Mouse (Mus musculus): Measurements from ENCODE around the gene Rtf2. TPM values are rescaled to one million over a fixed set of nuclear protein-coding genes. Genes with fewer than 3 reads are reported as not detected.

The Rtf2 gene
- total RNA-seq (2021), result 10 to 100 TPM; 71.8 to 83.1 TPM

DNA sequence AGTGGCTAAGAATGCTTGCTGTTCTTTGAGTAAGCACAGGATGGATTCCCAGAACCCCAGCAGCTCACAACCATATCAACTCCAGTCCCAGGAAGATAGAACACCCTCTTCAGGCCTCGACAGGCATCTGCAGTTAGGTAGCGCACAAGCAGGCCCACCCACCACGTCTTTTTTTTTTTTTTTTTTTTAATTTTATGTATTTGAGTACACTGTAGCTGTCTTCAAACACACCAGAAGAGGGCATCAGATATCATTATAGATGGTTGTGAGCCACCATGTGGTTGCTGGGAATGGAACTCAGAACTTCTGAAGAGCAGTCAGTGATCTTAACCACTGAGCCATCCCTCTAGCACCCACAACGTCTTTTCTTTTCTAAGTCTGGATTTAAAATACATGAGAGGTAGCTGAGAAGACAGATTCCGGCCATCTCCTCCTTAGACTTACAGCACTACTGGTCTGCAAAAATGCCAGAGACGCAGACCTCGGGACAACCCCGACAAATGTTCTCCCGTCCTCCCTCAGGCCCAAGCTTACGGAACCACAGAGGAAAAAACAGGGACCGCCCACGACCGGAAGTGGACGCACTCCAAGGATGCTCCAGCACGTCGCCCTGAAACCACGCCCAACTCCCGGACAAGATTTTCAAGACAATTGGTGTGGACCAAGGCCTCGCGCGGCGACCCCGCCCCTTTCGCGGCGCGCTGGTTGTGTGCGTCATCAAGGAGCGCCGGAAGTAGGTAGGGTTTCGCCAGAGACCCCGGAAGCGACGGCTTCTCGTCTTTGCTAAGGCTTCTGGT is at the start of gene Rtf2:
TSS of gene Rtf2 (plus strand) at position 714 of the 797 bp plus-strand sequence.
- intact Hi-C loops (cut with DNase I), result loop anchor here (5.0 kb wide), 1 partner anchor 68 kb away; the partner anchor contains the start of genes Aurka and Cstf1
- DNase-seq (ENCODE audit: low spot score in 2 of 2), result peak; percentile 100

DNA sequence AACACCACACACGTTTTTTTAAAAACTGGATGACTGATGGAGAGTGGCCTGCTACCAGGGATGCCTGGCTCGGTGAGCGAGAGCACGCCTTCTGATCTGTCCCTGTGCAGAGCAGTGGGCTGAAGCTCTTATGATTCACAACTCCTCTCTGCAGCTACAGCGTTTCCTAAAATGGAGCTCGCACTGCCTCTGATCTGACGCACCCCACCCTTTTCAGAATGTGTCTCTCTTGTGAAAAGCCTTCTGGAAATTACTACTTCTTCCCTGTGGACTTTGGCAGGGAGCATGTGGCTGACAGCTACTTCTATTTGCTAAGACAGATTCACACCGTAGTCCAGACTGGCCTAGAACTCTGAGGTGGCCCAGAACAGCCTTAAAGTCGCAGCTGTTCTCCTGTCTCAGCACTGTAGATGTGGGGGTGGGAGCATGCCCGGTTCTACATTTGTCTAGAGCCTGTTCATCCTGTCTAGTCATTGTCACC is 48.3 kb upstream of the Rtf2 start:
- intact Hi-C loops (cut with DNase I), result no loop called here
- peak; percentile 60 to 62 for DNase-seq (ENCODE audit: low spot score in 2 of 2)

DNA sequence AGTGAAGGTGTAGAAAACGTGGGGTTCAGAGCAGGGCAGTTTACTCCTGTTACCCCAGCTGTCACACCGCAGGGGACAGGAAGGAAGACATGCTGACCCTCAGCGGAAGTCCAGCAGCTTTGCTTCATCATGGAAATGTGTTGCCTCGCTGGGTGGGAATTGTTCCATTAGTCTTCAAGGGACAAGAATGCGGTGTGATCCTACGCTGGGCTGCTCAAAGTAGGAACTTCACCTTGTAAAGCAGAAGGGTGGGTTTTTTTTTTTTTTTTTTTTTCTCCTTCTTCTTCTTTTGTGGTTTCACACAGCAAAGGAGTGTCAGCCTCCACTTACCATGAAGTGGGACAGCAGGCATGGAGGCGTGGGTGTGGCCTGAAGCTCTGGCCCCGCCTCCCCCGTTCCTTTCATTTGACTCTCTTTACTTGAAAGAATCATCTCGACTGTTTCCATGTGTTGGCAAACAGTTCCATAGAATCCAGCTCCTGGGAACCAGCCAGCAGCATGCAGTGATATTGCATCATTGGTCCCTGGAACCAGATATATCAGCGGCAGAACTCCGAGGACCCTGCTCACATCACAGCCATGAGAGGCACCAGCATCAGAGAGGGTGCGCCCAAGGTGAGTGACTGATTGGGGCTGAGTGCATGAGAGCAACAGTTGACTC is 46.8 kb upstream of the Rtf2 start, which contains the start of gene Cass4:
TSS of gene Cass4 (plus strand) at position 404 of the 661 bp plus-strand sequence.
- DNase-seq (ENCODE audit: low spot score in 2 of 2), result no peak
- intact Hi-C loops (cut with DNase I), result no loop called here

DNA sequence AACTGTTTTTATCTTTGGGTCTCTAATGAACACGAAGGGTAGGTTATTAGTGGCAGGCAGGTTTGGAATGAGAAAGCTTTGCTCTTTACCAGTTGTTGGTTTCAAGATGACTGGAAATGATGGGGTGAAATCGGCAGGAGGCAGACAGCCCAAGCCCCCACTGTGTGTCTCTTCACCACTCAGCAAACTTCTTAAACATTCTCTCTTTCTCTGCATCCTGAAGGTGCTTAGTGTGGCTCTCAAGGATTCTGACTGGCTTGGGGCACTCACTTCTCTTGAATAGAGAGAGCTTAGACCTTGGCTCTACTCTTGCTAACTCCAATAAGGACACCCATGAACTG is 46.3 kb upstream of the Rtf2 start:
- DNase-seq (ENCODE audit: low spot score in 2 of 2), result no peak
- intact Hi-C loops (cut with DNase I), result no loop called here

DNA sequence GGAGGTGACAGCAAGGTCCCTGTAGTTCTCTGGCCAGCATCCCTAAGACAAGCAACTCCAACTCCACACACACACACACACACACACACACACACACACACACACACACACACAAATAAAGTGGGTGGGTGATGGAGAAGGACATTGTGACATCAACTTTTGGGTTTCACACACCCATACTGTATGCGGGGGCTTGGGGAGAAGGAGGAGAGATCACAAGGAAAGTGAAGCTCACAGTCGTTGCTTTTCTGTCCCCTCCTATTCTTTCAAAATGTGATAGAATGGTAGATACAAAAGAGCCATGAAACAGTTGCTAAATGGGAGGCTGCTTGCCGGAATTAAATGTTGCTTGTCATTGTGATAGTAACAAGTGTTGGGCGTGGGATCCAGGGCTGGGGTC is 45.7 kb upstream of the Rtf2 start:
- no peak for DNase-seq (ENCODE audit: low spot score in 2 of 2)
- intact Hi-C loops (cut with DNase I), result no loop called here

DNA sequence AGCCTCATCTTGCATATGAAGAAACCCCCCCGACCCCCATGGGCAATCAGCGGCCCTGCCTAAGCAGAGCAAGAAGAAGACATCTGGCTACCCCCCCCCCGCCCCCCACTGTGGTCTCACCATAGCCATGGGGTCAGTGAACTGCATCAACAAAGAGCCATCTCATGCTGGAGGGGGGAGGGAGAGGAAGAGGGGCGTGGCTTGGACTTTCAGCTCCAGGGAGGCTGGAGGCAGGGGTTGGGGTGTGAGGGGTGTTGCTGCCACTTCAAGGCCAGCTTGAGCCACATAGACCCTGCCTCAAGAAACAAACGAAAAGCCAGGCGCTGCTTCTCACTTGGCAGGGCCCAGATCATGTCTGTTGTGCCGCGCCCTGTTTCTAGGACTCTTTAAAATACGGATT is 44.4 kb upstream of the Rtf2 start:
- intact Hi-C loops (cut with DNase I), result no loop called here
- DNase-seq (ENCODE audit: low spot score in 2 of 2), result no peak

DNA sequence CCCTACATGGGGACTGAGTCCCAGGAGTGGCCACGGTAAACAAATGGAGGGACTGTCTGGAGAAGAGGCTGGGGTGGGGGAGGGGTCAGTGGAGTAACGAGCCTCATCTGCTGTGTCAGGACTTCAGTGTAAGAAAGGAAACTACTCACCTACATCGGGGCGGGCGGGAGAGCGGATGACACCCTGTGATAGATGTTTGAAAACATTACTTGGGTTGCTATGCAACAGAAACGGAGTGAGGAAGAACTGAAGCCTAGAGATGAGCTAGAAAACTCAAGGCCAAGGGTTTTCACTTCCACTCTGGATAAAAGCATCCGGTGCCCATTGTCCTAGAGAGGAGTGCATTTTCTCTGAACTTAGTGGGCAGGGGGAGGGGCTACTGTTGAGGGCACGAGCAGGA is 40.5 kb upstream of the Rtf2 start:
- DNase-seq (ENCODE audit: low spot score in 2 of 2), result no peak
- intact Hi-C loops (cut with DNase I), result no loop called here

DNA sequence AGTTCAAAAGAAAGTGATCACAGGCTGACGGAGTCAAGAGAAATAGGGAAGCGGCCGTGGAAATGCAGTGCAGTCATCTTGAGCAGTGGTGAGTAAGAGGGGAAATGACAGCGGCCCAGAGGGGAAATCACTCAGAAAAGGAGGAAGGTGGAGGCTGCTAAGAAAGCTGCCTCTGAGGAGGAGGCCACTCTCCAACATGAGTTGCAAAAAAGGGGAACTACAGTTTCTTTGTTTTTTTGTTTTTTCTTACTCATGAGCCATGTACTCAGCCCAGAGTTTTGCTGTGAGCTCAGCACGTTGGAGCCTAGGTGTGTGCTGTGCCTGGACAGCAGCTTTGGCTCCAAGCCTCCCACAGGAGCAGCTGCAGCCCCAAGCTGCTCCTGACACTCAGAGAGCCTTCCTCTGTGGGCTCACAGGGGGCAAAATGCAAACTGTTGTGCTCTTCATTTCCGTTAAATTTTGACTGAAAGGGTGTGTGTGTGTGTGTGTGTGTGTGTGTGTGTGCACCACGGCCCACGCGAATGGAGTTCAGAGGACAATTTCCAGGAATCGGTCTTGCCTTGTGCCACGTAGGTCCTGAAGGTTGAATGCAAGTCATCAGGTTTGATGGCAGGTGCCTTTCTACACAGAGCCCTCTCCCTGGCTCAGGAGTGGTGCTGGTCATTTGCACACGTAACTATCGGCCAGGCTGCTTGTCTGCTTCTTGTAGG is 39.1 kb upstream of the Rtf2 start:
- no peak for DNase-seq (ENCODE audit: low spot score in 2 of 2)
- intact Hi-C loops (cut with DNase I), result no loop called here

DNA sequence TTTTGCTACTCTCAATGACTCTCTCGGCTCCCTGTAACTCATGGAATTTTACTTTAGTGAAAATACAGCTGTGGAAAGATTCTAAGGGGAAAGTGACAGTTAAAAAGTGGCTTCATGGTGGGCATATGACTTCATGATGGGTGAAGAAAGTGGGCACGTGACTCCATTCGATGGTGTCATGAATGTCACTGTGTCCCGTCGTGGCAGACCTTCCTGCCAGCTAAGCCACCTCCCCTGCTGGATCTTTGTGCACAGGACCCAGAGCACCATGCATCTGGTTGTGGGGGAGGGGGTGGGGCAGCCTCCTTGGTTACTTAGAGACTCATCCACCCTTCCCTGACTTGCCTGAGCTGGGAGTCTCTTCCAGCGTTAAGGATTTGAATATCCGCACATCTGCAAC is 36.1 kb upstream of the Rtf2 start:
- no peak for DNase-seq (ENCODE audit: low spot score in 2 of 2)
- intact Hi-C loops (cut with DNase I), result no loop called here

DNA sequence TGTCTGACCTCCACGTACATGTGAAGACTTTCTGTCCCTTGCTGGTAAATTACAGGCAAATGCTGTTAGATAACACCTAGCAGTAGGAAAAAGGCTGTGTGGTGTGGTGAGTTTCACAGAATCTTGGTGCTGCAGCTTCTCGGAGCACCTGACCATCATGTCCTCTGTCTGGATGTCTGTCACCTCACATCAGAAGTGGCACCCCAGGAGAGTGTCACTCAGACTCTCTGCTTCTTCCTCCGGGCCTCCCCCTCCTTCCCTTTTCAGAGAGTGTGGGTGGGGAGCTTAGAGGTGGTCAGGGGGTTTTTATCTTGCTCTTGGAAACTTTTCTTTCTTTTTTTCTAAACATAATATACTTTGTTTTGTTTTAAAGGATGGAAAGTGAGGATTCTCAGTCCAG is 35.3 kb upstream of the Rtf2 start:
- no peak for DNase-seq (ENCODE audit: low spot score in 2 of 2)
- intact Hi-C loops (cut with DNase I), result no loop called here

DNA sequence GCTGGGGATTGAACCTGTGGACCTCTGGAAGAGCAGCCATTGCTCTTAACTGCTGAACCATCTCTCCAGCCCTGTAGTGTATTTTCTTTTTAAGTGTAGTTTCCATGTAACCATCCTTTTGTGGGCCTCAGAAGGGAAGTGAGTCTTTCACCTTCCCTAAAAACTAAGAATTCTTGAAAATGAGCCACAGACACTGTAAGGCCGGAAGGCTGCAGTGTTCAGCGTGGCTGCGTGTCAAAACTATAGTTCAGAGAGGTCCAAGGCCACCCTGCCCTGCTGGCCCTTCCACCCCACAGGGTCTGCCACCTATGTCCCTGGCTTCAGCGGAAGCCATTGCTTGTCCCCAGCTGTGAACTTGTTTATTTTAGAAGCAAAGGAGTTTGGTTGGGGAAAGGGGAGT is 34.2 kb upstream of the Rtf2 start:
- intact Hi-C loops (cut with DNase I), result no loop called here
- DNase-seq (ENCODE audit: low spot score in 2 of 2), result no peak

DNA sequence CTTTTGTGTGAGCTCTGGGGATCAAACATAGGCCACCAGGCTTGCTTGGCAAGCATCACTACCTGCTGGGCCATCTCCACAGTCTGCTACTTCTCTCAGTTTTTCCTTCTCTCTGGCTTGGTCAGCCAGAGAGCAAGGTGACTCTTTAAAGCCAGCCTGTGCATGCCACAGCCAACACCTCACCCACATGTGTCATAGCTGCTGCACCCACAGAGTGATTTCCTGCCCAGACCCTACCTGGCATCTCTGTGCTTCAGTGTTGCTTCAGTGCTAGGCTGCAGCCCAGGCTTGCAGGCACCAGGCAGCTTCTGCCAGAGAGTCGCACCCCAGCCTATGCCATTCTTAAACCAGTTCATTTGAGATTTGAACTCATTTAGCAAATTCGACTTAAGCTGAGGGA is 32.9 kb upstream of the Rtf2 start:
- DNase-seq (ENCODE audit: low spot score in 2 of 2), result no peak
- intact Hi-C loops (cut with DNase I), result no loop called here

DNA sequence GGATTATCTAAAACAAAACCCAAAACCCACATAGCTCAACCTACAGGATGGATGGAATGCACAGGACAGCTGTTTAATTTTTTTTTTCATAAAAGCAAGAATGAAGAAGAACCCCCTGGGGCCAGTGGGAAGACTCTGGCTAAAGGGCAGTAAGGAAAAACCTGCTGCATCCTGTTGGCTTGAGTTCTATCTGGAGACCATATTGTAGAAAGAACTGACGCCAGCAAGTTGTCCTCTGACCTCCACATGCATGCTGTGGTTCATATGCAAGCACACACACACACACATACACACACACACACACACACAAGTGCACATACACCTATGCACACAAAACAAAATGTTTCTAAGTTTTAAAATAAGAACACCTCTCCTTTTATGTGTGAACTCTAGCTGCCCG is 29.7 kb upstream of the Rtf2 start:
- intact Hi-C loops (cut with DNase I), result no loop called here
- DNase-seq (ENCODE audit: low spot score in 2 of 2), result no peak

DNA sequence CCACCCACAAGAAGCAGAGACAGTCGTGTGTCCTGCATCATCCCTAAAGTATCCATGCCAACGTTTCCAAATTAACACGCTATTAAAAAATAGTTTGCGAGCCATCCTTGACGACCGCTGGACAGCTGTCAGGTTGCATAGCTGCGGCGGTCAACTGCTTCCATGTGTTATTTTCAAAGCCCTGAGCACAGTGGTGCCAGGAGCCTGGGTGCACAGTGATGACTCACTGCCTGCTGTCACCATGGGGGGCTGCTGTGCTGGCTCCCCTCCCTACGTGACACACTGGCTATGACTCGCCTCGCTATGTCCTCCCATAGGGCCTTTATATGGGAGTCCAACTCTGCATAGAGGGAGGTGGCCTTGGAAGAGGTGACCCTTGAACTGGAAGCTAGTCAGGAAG is 29.3 kb upstream of the Rtf2 start:
- intact Hi-C loops (cut with DNase I), result no loop called here
- peak in 1 of 2 experiments; percentile 21 for DNase-seq (ENCODE audit: low spot score in 2 of 2)

DNA sequence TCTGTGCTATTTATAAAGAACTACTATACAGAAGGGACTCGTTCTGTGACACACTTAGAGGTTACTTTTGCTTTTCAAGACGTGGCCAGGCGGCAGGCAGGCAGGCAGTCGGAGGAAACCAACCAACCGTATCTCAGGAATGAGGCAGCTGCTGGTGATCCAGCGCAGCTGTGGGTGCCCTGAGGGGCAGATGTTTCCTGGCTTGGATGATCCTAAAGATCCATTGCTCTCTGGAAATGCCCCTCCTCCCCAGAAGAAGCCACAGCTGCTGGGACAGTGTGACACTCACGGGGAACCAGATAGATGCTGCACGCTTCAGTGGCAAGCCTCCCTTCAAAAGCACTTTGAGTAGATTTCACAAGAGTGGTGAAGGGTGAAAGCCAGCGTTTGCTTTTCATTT is 27.9 kb upstream of the Rtf2 start:
- intact Hi-C loops (cut with DNase I), result no loop called here
- DNase-seq (ENCODE audit: low spot score in 2 of 2), result no peak

DNA sequence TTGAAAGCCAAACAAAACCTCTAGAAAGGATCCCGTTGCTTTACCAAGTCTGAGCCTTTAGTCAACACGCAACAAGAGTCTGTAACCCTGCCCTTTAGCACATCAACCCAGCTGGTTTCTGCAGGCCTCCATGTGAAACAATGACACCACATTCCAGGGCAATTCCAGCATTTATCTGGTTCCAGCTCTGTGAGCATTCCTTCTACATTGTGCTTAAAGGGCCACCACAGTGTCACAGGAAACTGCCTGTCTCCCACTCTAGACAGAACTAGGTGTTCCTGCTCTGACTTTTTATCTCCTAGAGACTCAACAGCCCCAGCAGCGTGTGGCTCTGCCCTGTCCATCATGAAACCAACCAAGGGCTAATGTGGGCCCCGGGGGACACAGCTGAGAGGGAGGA is 27.1 kb upstream of the Rtf2 start:
- intact Hi-C loops (cut with DNase I), result no loop called here
- no peak for DNase-seq (ENCODE audit: low spot score in 2 of 2)

DNA sequence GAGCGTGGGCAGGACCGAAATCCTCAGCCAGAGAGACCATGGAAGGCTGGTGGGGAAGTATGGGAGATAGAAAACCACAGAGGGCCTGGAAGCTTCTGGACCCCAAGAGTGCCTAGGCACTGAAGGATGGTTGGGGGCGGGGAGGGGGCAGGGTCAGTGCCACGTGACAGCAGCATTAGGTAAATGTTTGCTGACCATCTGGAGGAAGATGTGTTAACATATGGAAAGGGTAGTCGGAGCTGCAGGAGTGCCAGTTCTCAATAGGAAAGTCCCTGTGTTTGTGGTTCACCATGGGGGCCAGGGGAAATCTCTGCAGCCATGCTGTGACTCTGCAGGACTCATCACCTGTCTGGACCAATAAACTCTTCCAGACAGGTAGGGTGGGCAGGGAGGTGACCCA is 26.5 kb upstream of the Rtf2 start:
- intact Hi-C loops (cut with DNase I), result no loop called here
- DNase-seq (ENCODE audit: low spot score in 2 of 2), result no peak

DNA sequence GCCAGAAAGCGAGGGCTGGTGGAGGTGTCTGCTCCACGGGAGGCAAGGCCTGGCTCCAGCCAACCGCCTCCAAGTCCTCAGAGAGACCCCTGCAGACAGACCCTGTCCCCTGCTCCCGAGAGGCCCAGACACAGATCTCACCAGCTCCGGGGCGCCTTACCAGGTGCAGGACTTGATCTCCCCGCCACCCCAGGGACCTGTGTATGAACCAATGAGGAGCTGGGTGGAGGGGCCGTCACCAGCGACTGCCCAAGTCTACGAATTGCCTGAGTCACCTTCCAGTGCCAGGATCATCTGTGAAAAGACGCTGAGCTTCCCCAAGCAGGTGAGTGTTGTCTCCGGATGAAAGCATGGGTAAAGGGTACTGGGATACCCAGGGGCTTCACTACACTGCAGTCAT is 24.1 kb upstream of the Rtf2 start:
- intact Hi-C loops (cut with DNase I), result no loop called here
- DNase-seq (ENCODE audit: low spot score in 2 of 2), result no peak

DNA sequence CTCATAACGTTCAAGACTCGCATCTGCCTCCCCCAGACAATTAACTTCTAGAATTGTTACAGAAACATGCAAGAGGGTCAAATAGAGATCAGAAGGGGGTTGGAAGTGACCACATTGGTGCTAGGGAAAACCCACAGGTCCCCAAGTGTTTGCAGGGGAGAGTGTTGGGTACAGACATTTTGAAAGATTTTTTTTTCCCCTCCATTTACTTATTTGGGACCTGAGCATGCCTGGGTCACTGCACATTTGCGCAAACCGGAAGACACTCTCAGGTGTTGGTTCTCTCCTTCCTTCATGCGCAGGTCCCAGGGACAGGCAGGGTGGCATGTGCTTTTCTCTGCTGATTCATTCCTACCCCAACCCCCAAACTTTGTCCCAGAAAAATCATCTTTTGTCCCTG is 23.5 kb upstream of the Rtf2 start:
- DNase-seq (ENCODE audit: low spot score in 2 of 2), result no peak
- intact Hi-C loops (cut with DNase I), result no loop called here

DNA sequence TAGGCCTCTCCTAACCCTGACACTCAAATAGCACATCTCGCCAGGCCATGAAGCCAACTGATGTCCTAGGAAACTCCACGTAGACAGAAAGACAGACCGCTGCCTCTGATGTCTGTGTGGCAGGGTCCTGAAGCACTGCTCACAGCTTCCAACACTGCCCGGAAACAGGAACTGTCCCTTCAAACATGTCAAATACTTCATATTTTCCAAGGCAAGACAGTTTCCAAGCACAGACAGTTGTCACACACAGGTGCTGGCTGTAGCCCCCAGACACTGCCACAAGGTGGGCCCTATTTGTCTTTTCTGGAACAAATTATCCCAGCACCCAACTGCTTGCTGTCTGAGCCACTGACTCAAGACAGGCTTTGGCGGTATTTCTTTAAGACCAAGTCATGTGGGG is 22.1 kb upstream of the Rtf2 start:
- intact Hi-C loops (cut with DNase I), result no loop called here

DNA sequence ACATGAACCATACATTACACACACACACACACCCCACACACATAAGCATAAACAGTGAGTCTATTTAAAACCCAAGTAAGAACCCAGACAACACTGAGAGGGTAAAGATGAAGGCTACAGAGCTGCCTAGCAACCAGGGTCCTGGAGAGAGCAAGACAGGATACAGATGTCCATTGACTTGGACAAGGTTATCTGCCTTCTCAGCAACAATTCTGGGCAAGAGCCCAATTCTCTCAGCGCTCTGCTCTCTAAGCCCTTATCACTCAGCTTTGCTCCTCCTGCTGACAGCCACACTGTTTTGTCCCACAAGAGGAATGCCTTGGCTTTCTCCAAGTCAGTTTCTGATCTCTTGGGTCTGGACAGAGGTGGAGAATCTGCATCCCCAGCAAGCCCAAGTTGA is 9.7 kb upstream of the Rtf2 start:
- intact Hi-C loops (cut with DNase I), result no loop called here
- DNase-seq (ENCODE audit: low spot score in 2 of 2), result no peak

More for the DNA sequence above, 22.1 kb upstream of the Rtf2 start:
- DNase-seq (ENCODE audit: low spot score in 2 of 2), result no peak
